Mouse (Mus musculus): ENCODE measurements around the gene Dpf2. TPM values are rescaled to one million over a fixed set of nuclear protein-coding genes. Genes with fewer than 3 reads are reported as not detected.

Gene Dpf2
- 100 to 1,000 TPM in 1 of 2 experiments, 10 to 100 TPM in 1; 94.8 to 100 TPM for total RNA-seq (2021)
- long read RNA-seq, experiment 1, transcript Dpf2-205 (11 exons, 3,314 nt), result minor isoform, 24 of 130 reads
- long read RNA-seq, experiment 1, transcript Dpf2-202 (12 exons, 2,406 nt), result major isoform, 81 of 130 reads
- long read RNA-seq, experiment 1, partial matches to known transcripts, result 4 of 130 reads
- long read RNA-seq, experiment 1, other reads (novel, unspliced or antisense), result 21 of 130 reads
- long read RNA-seq, experiment 2, transcript Dpf2-202 (12 exons, 2,406 nt), result major isoform, 42 of 93 reads
- long read RNA-seq, experiment 2, transcript Dpf2-205 (11 exons, 3,314 nt), result minor isoform, 20 of 93 reads
- long read RNA-seq, experiment 2, partial matches to known transcripts, result 3 of 93 reads
- long read RNA-seq, experiment 2, other reads (novel, unspliced or antisense), result 27 of 93 reads

DNA sequence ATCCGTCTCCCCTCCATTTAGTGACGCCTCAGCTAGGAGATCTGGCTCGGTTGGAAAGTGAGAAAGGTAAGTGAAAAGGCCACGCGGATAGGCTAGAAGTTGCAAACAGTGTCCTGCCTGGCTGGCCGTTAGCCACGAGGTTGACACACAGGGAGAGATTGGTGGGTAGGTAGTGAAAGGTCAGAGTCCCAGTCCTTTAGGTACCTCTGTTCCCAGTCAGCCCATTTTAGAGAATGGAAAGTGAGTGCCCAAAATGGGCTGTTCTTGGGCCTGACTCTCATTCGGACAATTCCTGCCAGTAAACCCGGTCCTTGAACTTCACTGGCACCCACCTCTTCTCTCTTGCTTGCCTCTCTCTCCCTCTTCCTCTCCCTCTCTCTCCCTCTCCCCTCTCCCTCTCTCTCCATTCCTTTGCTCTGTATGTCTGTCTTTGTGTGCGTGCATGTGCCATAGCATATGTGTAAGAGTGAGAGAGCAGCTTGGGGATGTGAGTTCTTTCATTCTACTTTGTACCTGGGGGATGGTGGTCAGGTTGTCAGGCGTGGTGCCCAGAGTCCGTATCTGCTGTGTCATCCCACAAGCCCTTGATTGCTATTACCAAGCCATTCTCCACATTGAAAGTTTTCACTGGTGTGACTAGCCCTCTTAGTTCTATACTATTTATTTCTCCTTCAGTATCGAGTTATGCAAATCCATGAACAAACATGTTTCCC, at the start of gene Dpf2:
TSS of gene Dpf2 (minus strand) at position 4 of the 713 bp plus-strand sequence.
- intact Hi-C loops (cut with DNase I), result no loop called here
- TF ChIP-seq CTCF (IDR thresholded peaks at IDR 0.05), result no peak
- peak within 1 kb of the TSS; percentile 97 for H3K4me3 ChIP-seq
- DNase-seq (ENCODE audit: extremely low spot score in 1 of 2, low spot score in 2 of 2), result no peak
- peak within 1 kb of the TSS; percentile 87 for H3K27ac ChIP-seq

DNA sequence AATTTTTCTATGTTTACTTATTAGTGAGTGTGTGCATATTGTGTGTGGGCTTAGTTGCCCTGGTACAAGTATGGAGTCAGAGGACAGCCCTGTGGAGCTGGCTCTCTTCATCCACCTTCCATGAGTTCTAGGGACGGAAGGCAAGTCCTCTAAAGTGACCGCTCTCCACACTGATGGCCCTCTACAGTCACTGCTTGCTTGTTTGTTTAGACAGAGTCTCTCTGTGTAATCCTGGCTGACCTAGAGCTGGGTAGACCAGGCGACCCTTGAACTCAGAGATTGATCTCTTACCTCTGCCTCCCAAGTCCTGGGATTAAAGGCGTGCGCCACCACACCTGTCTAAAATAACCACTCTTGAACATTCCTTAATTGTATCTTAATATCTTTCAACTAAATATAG, 44.6 kb upstream of the Dpf2 start:
- TF ChIP-seq CTCF (IDR thresholded peaks at IDR 0.05), result no peak
- no peak overlapping the region for H3K4me3 ChIP-seq
- H3K27ac ChIP-seq, result no peak overlapping the region
- no peak for DNase-seq (ENCODE audit: extremely low spot score in 1 of 2, low spot score in 2 of 2)
- intact Hi-C loops (cut with DNase I), result loop anchor here (5.0 kb wide), 1 partner anchor 170 kb away; no protein-coding TSS in a partner anchor

DNA sequence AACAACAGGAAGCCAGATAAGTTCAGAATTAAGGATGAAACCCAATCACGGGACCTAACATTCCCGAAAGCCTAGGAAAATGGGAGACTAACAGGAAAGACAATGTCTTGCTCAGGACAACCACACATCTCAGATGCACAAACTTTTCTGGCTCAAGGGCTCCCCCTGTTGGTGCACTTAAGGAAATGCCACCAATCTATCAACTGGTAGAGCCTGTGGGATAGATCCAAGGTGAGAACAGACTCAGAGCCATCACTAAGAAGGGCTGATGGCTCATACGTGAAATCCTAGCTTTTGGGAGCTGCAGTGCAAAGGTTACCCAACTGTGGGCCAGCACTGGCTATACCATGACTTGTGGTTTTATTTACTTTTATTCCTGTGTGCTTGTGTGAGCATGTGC, 43.9 kb upstream of the Dpf2 start:
- TF ChIP-seq CTCF (IDR thresholded peaks at IDR 0.05), result peak; percentile 92
- intact Hi-C loops (cut with DNase I), result loop anchor here (1.0 to 5.0 kb wide), 2 partner anchors 32 to 169 kb away; partner anchors contain the start of gene Cdc42ep2
- peak; percentile 75 for DNase-seq (ENCODE audit: extremely low spot score in 1 of 2, low spot score in 2 of 2)

DNA sequence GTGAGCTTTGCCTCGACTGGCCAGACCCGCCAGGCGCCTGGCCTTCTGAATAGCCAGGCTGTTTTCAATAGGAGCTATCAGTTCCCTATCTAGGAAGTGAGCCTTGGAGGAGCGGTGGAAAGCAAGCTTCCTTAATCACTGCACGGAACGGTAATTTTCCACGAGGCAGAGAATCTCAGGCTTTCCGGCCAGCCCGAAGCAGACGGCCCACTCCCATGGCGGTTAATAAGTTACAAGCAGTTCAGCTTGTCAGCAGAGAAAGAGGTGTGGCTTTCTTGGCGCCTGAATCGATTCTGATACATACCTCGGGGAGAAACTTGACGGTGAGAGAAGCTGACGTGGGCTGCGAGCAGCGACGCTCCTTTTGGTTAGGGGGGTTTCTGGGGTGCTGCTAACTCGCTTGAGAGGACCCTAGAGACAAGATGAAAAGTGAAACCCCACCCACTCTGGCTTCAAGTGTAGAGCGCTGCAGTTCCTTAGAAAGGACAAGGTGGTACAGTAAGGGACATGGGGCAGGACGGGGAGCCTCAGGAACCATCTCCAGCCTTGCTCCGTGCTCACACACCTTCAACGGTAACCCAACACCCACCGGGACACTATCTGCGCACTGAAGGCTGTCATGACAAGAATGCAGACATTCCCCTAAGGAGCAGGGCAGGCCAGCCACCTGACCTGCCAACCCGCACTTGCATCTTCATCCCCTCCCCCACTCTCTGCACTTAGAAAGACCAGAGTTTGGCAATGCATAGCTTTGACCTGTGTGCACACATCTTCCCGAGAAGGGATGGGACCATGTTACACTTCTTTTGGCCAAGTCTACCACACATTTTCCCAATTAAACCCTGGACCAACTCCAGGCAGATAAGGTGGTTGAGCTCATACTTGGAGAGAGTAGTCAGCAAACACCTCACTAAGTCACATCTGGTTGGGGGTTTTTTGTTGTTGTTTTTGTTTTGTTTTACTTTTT, 43.2 kb upstream of the Dpf2 start:
- Histone ChIP-seq H3K4me3 (no peak overlapping the region), H3K27ac (no peak overlapping the region)
- intact Hi-C loops (cut with DNase I), result loop anchor here (1.0 to 5.0 kb wide), 2 partner anchors 32 to 169 kb away; partner anchors contain the start of gene Cdc42ep2
- no peak for TF ChIP-seq CTCF (IDR thresholded peaks at IDR 0.05)
- DNase-seq (ENCODE audit: extremely low spot score in 1 of 2, low spot score in 2 of 2), result no peak

More for the DNA sequence above, 43.9 kb upstream of the Dpf2 start:
- Histone ChIP-seq H3K4me3 (no peak overlapping the region), H3K27ac (no peak overlapping the region)

DNA sequence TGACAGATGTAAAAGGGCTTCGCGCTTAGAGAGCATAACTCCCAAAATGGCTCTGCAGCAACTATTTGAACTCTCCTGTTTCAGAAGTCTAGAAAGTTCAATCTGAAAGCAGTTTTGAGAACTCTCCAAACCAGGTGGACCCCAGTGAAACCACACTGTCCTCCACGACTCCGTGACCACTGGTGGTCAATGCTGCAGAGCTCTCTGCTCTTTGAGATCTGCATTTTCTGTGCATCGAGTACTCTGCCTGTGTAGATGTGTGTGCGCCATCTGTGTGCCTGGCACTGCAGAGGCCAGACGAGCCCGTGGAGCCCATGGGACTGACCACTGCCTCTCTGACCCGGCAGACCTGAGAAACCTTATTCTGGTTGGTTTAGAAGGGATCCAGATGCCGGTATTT, 42.1 kb upstream of the Dpf2 start:
- intact Hi-C loops (cut with DNase I), result loop anchor here (5.0 kb wide), 1 partner anchor 168 kb away; no protein-coding TSS in a partner anchor
- Histone ChIP-seq H3K4me3 (no peak overlapping the region), H3K27ac (no peak overlapping the region)
- TF ChIP-seq CTCF (IDR thresholded peaks at IDR 0.05), result no peak
- DNase-seq (ENCODE audit: extremely low spot score in 1 of 2, low spot score in 2 of 2), result no peak

DNA sequence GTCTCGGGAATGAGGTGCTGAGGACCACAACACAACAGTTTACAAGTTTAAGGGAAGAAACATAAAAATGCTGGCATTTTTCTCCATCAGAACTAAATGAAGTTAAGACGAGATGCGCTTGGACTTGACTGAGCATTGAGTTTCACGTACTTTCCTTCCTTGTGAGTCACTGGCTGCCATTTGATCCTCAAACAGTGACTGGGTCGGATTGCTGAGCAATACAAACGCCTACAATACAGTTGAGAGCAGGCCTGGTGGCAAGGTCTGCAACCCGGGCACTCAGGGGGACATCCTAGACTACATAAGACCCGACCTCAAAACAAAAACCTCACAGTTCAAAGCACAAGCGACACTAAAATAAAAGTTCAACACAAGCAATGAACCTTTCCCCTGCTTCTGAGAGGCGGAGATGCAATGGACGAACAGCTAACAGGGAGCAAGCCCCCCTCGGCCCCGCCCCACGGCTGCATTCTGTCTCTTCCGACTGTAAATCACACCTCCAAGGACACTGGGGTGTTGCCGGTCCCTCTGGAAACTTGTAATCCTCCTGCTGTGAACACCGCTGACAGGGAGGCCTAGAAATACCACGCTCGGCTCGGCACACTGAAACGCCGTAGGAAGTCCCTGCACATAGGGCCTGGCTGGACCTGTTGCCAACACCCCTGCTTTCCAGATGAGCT, 41.4 kb upstream of the Dpf2 start:
- no peak overlapping the region for H3K4me3 ChIP-seq
- intact Hi-C loops (cut with DNase I), result no loop called here
- H3K27ac ChIP-seq, result no peak overlapping the region
- no peak for DNase-seq (ENCODE audit: extremely low spot score in 1 of 2, low spot score in 2 of 2)
- TF ChIP-seq CTCF (IDR thresholded peaks at IDR 0.05), result no peak

DNA sequence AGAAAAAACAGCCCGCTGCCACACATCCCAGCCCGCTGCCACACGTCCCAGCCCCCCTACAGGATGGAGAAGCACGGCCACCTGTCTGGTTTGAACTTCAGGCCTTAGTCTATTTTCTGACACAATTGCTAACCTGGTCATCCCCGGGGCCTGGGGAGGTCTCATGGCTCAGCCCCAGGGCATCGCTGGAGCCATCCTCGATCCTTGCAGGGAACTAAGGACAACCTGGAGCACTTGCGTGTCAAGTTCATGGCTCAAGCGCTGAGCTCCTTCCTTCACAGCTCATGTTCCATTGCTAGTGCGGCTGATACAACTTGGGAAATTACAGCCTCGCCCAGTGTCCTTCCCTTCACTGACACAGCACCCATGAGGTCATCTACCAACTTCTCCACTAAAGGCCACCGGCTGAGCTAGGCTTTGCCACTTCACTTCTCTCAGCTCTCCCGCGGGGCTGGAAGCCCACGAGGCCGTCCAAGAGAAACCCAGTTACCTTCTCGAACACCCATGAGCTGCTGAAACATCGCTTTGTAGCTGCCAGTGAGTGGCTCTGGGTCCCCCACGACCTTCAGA, 40.5 kb upstream of the Dpf2 start:
- TF ChIP-seq CTCF (IDR thresholded peaks at IDR 0.05), result no peak
- no peak overlapping the region for H3K27ac ChIP-seq
- no peak overlapping the region for H3K4me3 ChIP-seq
- DNase-seq (ENCODE audit: extremely low spot score in 1 of 2, low spot score in 2 of 2), result no peak
- intact Hi-C loops (cut with DNase I), result no loop called here

DNA sequence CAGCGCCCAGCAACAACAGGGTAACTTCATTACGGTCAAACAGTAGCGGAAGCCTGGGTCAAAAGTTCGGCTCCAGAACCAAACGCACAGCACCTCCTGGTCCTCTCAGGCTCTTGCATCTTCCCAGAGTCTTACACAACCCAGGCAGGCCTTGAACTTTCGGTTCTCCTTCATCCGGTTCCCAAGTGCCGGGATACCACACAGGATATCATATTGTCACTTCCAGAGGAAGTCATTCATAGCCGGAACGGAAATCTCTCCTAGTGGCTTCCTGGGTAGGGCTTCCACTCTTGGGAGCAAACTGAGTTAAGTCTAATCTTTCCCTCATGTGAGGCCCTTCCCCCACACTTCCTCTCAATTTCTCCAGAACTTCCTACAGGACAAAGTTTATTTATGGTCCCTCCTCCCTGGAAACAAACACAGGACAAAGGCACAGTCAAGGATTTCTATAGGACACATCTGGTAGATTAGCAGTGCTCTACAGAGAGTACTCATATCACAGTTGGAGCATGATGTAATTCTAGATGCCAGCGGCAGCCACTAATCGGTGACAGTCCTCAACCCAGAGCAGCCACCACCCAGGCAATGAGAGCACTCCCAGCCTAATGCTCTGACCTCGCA, 39.4 kb upstream of the Dpf2 start:
- H3K27ac ChIP-seq, result no peak overlapping the region
- no peak for DNase-seq (ENCODE audit: extremely low spot score in 1 of 2, low spot score in 2 of 2)
- no peak for TF ChIP-seq CTCF (IDR thresholded peaks at IDR 0.05)
- H3K4me3 ChIP-seq, result no peak overlapping the region
- intact Hi-C loops (cut with DNase I), result no loop called here

DNA sequence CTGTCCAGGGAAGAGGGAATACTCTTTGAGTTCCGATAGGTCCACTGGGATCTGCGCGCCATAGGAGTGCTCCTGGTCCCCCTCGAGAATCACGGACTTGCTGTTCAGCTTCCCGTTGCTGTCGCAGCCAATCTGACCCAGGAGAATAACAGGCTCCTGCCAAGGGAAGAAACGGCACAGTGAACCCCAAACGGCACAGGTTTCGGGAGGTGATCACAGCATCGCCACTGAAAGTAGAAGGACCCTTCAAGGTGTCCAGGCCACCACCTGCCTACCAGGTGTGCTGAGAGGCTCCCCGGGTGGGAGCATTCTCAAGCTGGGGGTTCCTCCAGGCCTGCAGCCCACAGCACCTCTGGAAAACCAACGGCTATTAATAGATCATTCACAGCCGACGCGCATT, 38.8 kb upstream of the Dpf2 start:
- DNase-seq (ENCODE audit: extremely low spot score in 1 of 2, low spot score in 2 of 2), result no peak
- intact Hi-C loops (cut with DNase I), result no loop called here
- TF ChIP-seq CTCF (IDR thresholded peaks at IDR 0.05), result no peak
- H3K4me3 ChIP-seq, result no peak overlapping the region
- no peak overlapping the region for H3K27ac ChIP-seq

DNA sequence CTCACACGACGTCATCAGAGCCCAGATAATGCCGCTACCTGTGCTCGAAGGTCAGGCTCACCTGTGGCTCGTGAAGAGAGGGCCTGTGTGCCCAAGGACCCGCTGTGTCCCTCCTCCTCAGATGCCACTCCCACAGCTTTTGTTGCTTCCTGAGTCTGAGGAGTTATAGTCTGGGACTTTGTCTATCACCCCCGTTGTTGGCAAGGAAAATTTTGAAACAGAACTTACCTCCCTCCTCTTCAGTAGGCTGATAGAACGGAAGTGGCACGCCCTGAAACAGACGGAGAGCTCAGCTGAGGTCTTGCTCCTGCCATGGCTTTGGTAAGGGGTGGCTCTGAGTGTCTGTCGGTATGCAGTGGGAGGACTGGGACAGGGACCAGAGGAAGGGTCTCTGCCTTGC, 37.4 kb upstream of the Dpf2 start:
- no peak overlapping the region for H3K27ac ChIP-seq
- H3K4me3 ChIP-seq, result no peak overlapping the region
- no peak for TF ChIP-seq CTCF (IDR thresholded peaks at IDR 0.05)
- intact Hi-C loops (cut with DNase I), result no loop called here
- no peak for DNase-seq (ENCODE audit: extremely low spot score in 1 of 2, low spot score in 2 of 2)
